Mouse (Mus musculus): ENCODE measurements around the gene Lsg1. TPM values are rescaled to one million over a fixed set of nuclear protein-coding genes. Genes with fewer than 3 reads are reported as not detected.

Lsg1 gene
- 84.6 TPM for polyA plus RNA-seq (2017; shearing (Covaris generic))

DNA sequence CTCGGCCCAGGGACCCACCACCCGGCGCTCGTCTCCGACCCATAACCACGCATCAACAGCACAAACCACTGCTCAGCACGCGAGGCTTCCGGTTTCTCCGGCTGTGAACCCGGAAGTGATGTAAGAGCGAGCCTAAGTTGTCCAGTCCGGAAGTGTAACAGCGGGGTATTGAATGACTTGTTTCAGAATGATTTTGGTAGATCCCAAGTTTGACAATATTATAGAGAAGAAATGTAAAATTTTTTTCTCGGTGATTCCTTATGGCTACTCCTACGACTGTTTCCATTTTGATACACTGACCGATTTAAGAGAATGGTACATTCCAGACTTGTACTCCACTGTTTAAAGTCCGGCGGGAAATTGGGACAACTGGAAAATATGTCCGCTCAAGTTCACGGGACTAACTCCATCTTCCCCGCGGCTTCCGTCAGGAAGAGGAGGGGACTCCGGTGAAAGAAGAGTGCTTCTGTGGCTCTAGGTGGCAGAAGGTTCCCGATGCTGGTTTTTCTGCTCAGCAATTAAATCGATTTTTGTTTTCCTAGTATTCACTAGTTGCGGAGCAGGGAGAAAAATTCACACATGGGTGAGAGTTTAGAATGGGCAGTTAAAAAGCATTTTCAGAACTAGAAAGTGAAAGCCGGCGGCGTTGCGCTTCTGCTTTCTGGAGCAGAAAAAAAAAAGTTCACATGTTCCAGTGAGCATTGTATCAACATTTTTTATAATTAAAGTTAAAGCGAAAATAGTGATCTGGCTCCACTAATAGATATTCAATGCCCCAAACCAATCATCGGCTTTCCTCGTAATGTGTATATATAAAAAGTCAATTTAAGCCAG lies at the start of gene Lsg1:
Gene Lsg1 (minus strand): TSS at position 99 of the 834 bp plus-strand sequence.

DNA sequence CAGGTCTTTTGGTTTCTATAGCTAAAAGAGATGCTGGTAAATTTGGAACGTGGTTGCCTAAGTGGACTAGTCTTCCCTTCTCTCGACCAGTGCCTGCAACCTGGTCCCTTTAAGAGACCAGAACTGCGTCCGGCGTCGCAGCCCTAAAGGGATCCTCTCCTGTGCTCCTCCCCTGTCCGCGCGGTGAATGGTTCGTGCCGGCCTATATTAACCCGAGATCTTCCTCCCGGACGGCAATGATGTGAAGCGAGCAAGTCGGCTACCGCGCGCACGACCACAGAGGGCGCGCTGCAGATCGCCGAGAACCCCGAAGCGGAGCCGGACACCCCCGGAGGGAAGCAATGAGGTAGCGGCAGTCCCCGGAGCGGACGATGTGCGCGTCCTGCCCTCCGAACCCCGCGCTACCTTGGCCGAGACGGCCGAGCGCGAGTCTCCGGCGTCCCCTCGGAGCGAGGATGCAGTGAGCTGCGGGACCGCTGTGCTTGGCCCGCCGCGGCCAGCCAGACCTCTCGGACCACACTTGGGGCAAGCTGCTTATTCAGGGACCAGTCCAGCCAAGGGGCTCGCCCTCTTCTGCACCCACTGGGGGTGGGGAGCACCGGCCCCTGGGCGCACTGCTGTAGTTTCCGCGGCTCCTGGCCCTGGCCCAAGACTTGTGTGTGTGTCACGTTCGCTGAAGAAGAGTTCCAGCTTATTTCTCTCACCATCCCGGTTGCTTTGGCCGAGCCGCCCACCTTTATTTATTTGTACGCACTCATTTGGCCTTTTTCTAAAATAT lies 12.3 kb upstream of the Lsg1 start, which contains the start of gene Fam43a:
Gene Fam43a (plus strand): TSS at position 233 of the 778 bp plus-strand sequence.

DNA sequence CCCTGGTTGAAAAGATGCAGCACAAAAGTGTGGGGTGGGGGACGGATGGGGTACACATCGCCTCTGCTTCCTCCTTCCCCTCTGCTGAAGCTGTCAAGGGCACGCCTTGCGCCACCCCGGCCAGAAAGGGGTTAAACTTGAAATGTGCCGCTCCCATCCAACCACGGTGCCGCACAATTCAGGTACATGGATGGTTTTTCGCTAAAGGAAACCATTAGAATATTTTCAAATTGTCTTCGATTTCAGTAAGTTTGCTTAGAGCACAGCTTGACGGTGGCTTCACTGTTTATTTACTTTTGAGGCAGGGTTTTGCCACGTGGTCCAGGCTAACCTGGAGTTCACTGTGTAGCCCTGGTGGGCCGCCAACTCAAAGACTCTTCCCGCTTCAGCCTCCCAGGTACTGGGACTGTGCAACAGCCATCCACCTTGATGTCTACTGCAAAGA lies 36.6 kb downstream of the Lsg1 start, which contains the start of gene Tmem44:
Gene Tmem44 (minus strand): TSS at position 95 of the 445 bp plus-strand sequence.

Other genes starting within 250 kb of the Lsg1 start
- 81.6 TPM for gene Atp13a3, start 181.6 kb downstream of the Lsg1 start, polyA plus RNA-seq (2017; shearing (Covaris generic))
- not detected for gene Tmem44, start 36.8 kb downstream of the Lsg1 start, polyA plus RNA-seq (2017; shearing (Covaris generic))
- 0.22 TPM for gene Fam43a, start 12.1 kb upstream of the Lsg1 start, polyA plus RNA-seq (2017; shearing (Covaris generic))